Mouse (Mus musculus): Measurements from ENCODE around the gene Spata4. TPM values are rescaled to one million over a fixed set of nuclear protein-coding genes. Genes with fewer than 3 reads are reported as not detected.

The Spata4 gene
- total RNA-seq, 1 experiment from 2014 or later, result not detected

Other genes with a start within 250 kb of the Spata4 start
- 1.2 TPM in 1 of 2 replicates, not detected in the other for gene Asb5, start 71.2 kb upstream of the Spata4 start, total RNA-seq (2017)
- 26.6 and 35.5 TPM in 2 replicates for gene Spcs3, start 70.8 kb upstream of the Spata4 start, total RNA-seq (2017)

Data from neutrophil, adult 5-6 weeks (primary cell).